Mouse (Mus musculus): ENCODE measurements around the gene Gstm4. TPM values are rescaled to one million over a fixed set of nuclear protein-coding genes. Genes with fewer than 3 reads are reported as not detected.
A peak's percentile ranks its signal among the peaks of the same experiment; 100 is the strongest.

The Gstm4 gene
- polyA plus RNA-seq, 1 experiment from 2014 or later, result 16.0 TPM

GRCm38 (mm10) chr3:108070295-108071293 is 25.9 kb upstream of the Gstm4 start:
- Histone ChIP-seq H3K27ac (ENCODE audit: low read depth) (no peak overlapping the region), H3K4me2 (no peak overlapping the region), H3K4me1 (ENCODE audit: insufficient read depth) (no peaks in the 10 kb centered on the region), H3K4me3 (ENCODE audit: low read depth, low read length) (no peak overlapping the region), H3K9ac (no peak overlapping the region), H3K27me3 (ENCODE audit: insufficient read depth, low read length) (no peaks in the 10 kb centered on the region), H3K9me3 (ENCODE audit: low read depth, low read length) (no peaks in the 10 kb centered on the region), H3K36me3 (ENCODE audit: insufficient read depth) (peaks cover 26% of the 10 kb centered on the region)
- peak; percentile 76 for TF ChIP-seq CTCF (IDR thresholded peaks at IDR 0.05; ENCODE audit: low read depth)
- ATAC-seq (ENCODE audit: insufficient read depth) (peak; percentile 32; the same call in 1 of the 2 replicates), DNase-seq (peak; percentile 64)
- WGBS, result 61% methylated on average over 10 of the region's 10 CpGs

GRCm38 (mm10) chr3:108069231-108069870 is 24.7 kb upstream of the Gstm4 start:
- Histone ChIP-seq H3K4me2 (no peak overlapping the region), H3K4me3 (ENCODE audit: low read depth, low read length) (no peak overlapping the region), H3K27me3 (ENCODE audit: insufficient read depth, low read length) (no peaks in the 10 kb centered on the region), H3K27ac (ENCODE audit: low read depth) (no peak overlapping the region), H3K9me3 (ENCODE audit: low read depth, low read length) (no peaks in the 10 kb centered on the region), H3K4me1 (ENCODE audit: insufficient read depth) (no peaks in the 10 kb centered on the region), H3K36me3 (ENCODE audit: insufficient read depth) (peaks cover 13% of the 10 kb centered on the region), H3K9ac (no peak overlapping the region)
- WGBS, result 57% methylated on average over 13 of the region's 13 CpGs
- no peak for TF ChIP-seq CTCF (IDR thresholded peaks at IDR 0.05; ENCODE audit: low read depth)
- DNase-seq, result peak; percentile 34
- peak; percentile 30; the same call in 1 of the 2 replicates for ATAC-seq (ENCODE audit: insufficient read depth)

GRCm38 (mm10) chr3:108068826-108069225 is 24.1 kb upstream of the Gstm4 start:
- no peak overlapping the region for H3K4me2 ChIP-seq
- no peak for DNase-seq
- no peaks in the 10 kb centered on the region for H3K27me3 ChIP-seq (ENCODE audit: insufficient read depth, low read length)
- no peaks in the 10 kb centered on the region for H3K9me3 ChIP-seq (ENCODE audit: low read depth, low read length)
- H3K27ac ChIP-seq (ENCODE audit: low read depth), result no peak overlapping the region
- H3K9ac ChIP-seq, result no peak overlapping the region
- peaks cover 8% of the 10 kb centered on the region; the same call in 1 of the 2 replicates for H3K36me3 ChIP-seq (ENCODE audit: insufficient read depth)
- ATAC-seq (ENCODE audit: insufficient read depth), result no peak
- WGBS, result 8% methylated on average over 1 of the region's 1 CpGs
- no peak overlapping the region for H3K4me3 ChIP-seq (ENCODE audit: low read depth, low read length)
- no peak for TF ChIP-seq CTCF (IDR thresholded peaks at IDR 0.05; ENCODE audit: low read depth)
- H3K4me1 ChIP-seq (ENCODE audit: insufficient read depth), result no peaks in the 10 kb centered on the region

GRCm38 (mm10) chr3:108067370-108067934 is 22.8 kb upstream of the Gstm4 start:
- Histone ChIP-seq H3K4me2 (no peak overlapping the region), H3K9ac (no peak overlapping the region), H3K36me3 (ENCODE audit: insufficient read depth) (no peaks in the 10 kb centered on the region), H3K27me3 (ENCODE audit: insufficient read depth, low read length) (no peaks in the 10 kb centered on the region), H3K4me3 (ENCODE audit: low read depth, low read length) (no peak overlapping the region), H3K27ac (ENCODE audit: low read depth) (no peak overlapping the region), H3K4me1 (ENCODE audit: insufficient read depth) (no peaks in the 10 kb centered on the region), H3K9me3 (ENCODE audit: low read depth, low read length) (no peaks in the 10 kb centered on the region)
- 60% methylated on average over 6 of the region's 6 CpGs for WGBS
- DNase-seq, result no peak
- TF ChIP-seq CTCF (IDR thresholded peaks at IDR 0.05; ENCODE audit: low read depth), result no peak
- ATAC-seq (ENCODE audit: insufficient read depth), result no peak

GRCm38 (mm10) chr3:108065551-108065950 is 20.9 kb upstream of the Gstm4 start:
- ATAC-seq (ENCODE audit: insufficient read depth) (no peak), DNase-seq (no peak)
- Histone ChIP-seq H3K27me3 (ENCODE audit: insufficient read depth, low read length) (no peaks in the 10 kb centered on the region), H3K36me3 (ENCODE audit: insufficient read depth) (no peaks in the 10 kb centered on the region), H3K9me3 (ENCODE audit: low read depth, low read length) (no peaks in the 10 kb centered on the region), H3K27ac (ENCODE audit: low read depth) (no peak overlapping the region), H3K4me1 (ENCODE audit: insufficient read depth) (no peaks in the 10 kb centered on the region), H3K4me2 (no peak overlapping the region), H3K4me3 (ENCODE audit: low read depth, low read length) (no peak overlapping the region), H3K9ac (no peak overlapping the region)
- WGBS, result 78% methylated on average over 9 of the region's 9 CpGs
- no peak for TF ChIP-seq CTCF (IDR thresholded peaks at IDR 0.05; ENCODE audit: low read depth)

GRCm38 (mm10) chr3:108064672-108065071 is 20.0 kb upstream of the Gstm4 start:
- no peak overlapping the region for H3K27ac ChIP-seq (ENCODE audit: low read depth)
- ATAC-seq (ENCODE audit: insufficient read depth) (peak; percentile 30; the same call in 1 of the 2 replicates), DNase-seq (no peak)
- H3K4me2 ChIP-seq, result no peak overlapping the region
- no peak overlapping the region for H3K9ac ChIP-seq
- H3K27me3 ChIP-seq (ENCODE audit: insufficient read depth, low read length), result no peaks in the 10 kb centered on the region
- H3K4me3 ChIP-seq (ENCODE audit: low read depth, low read length), result no peak overlapping the region
- no peak for TF ChIP-seq CTCF (IDR thresholded peaks at IDR 0.05; ENCODE audit: low read depth)
- H3K9me3 ChIP-seq (ENCODE audit: low read depth, low read length), result no peaks in the 10 kb centered on the region
- no peaks in the 10 kb centered on the region for H3K36me3 ChIP-seq (ENCODE audit: insufficient read depth)
- WGBS, result 78% methylated on average over 4 of the region's 4 CpGs
- no peaks in the 10 kb centered on the region for H3K4me1 ChIP-seq (ENCODE audit: insufficient read depth)

- DNase-seq, result no peak
- no peak for TF ChIP-seq CTCF (IDR thresholded peaks at IDR 0.05; ENCODE audit: low read depth)
- Histone ChIP-seq H3K4me3 (ENCODE audit: low read depth, low read length) (no peak overlapping the region), H3K4me1 (ENCODE audit: insufficient read depth) (no peaks in the 10 kb centered on the region), H3K36me3 (ENCODE audit: insufficient read depth) (no peaks in the 10 kb centered on the region), H3K27ac (ENCODE audit: low read depth) (no peak overlapping the region), H3K9ac (no peak overlapping the region), H3K9me3 (ENCODE audit: low read depth, low read length) (no peaks in the 10 kb centered on the region), H3K4me2 (no peak overlapping the region), H3K27me3 (ENCODE audit: insufficient read depth, low read length) (no peaks in the 10 kb centered on the region)
- 77% methylated on average over 8 of the region's 8 CpGs for WGBS
- ATAC-seq (ENCODE audit: insufficient read depth), result no peak
Measured at GRCm38 (mm10) chr3:108062648-108063047, 18.0 kb upstream of the Gstm4 start.

Measured in lung, embryonic 14.5 days (tissue).